Mouse (Mus musculus): ENCODE measurements around the gene Gnaq.
"Not testable (repeated sequence)": the region's sequence is repeated elsewhere in the genome, so short reads cannot be mapped to it uniquely, and the experiment has no call there.

Gene Gnaq

GRCm38 (mm10) chr19:16259786-16260434 lies 127.3 kb downstream of the Gnaq start:
- no peak for DNase-seq (ENCODE audit: low spot score in 2 of 2)

- DNase-seq (ENCODE audit: low spot score in 2 of 2) = peak in 1 of 2 experiments; percentile 16
Observed at GRCm38 (mm10) chr19:16260435-16260832, 127.8 kb downstream of the Gnaq start.

- DNase-seq (ENCODE audit: low spot score in 2 of 2) = no peak
Observed at GRCm38 (mm10) chr19:16260973-16261372, 128.3 kb downstream of the Gnaq start.

GRCm38 (mm10) chr19:16261631-16262030 lies 129.0 kb downstream of the Gnaq start:
- DNase-seq (ENCODE audit: low spot score in 2 of 2) = no peak

GRCm38 (mm10) chr19:16262340-16262739 lies 129.7 kb downstream of the Gnaq start:
- DNase-seq (ENCODE audit: low spot score in 2 of 2) = no peak

- DNase-seq (ENCODE audit: low spot score in 2 of 2) = not testable (repeated sequence)
Observed at GRCm38 (mm10) chr19:16267362-16267761, 134.7 kb downstream of the Gnaq start.

- no peak for DNase-seq (ENCODE audit: low spot score in 2 of 2)
Observed at GRCm38 (mm10) chr19:16270236-16270635, 137.6 kb downstream of the Gnaq start.

GRCm38 (mm10) chr19:16271002-16271401 lies 138.4 kb downstream of the Gnaq start:
- DNase-seq (ENCODE audit: low spot score in 2 of 2) = no peak

- no peak for DNase-seq (ENCODE audit: low spot score in 2 of 2)
Observed at GRCm38 (mm10) chr19:16273021-16273420, 140.4 kb downstream of the Gnaq start.

GRCm38 (mm10) chr19:16280231-16280630 lies 147.6 kb downstream of the Gnaq start:
- DNase-seq (ENCODE audit: low spot score in 2 of 2) = no peak

GRCm38 (mm10) chr19:16285051-16286028 lies 152.7 kb downstream of the Gnaq start:
- no peak for DNase-seq (ENCODE audit: low spot score in 2 of 2)

- DNase-seq (ENCODE audit: low spot score in 2 of 2) = no peak
Observed at GRCm38 (mm10) chr19:16286451-16287175, 154.0 kb downstream of the Gnaq start.

GRCm38 (mm10) chr19:16287307-16287706 lies 154.7 kb downstream of the Gnaq start:
- DNase-seq (ENCODE audit: low spot score in 2 of 2) = no peak

- no peak for DNase-seq (ENCODE audit: low spot score in 2 of 2)
Observed at GRCm38 (mm10) chr19:16287971-16288370, 155.3 kb downstream of the Gnaq start.

- no peak for DNase-seq (ENCODE audit: low spot score in 2 of 2)
Observed at GRCm38 (mm10) chr19:16291088-16291487, 158.5 kb downstream of the Gnaq start.

GRCm38 (mm10) chr19:16292056-16292608 lies 159.5 kb downstream of the Gnaq start:
- DNase-seq (ENCODE audit: low spot score in 2 of 2) = no peak

GRCm38 (mm10) chr19:16292978-16293377 lies 160.3 kb downstream of the Gnaq start:
- DNase-seq (ENCODE audit: low spot score in 2 of 2) = no peak

- DNase-seq (ENCODE audit: low spot score in 2 of 2) = no peak
Observed at GRCm38 (mm10) chr19:16300413-16300812, 167.8 kb downstream of the Gnaq start.

- DNase-seq (ENCODE audit: low spot score in 2 of 2) = no peak
Observed at GRCm38 (mm10) chr19:16301336-16301735, 168.7 kb downstream of the Gnaq start.

- no peak for DNase-seq (ENCODE audit: low spot score in 2 of 2)
Observed at GRCm38 (mm10) chr19:16309031-16309430, 176.4 kb downstream of the Gnaq start.

GRCm38 (mm10) chr19:16314295-16314821 lies 181.7 kb downstream of the Gnaq start:
- DNase-seq (ENCODE audit: low spot score in 2 of 2) = no peak

- DNase-seq (ENCODE audit: low spot score in 2 of 2) = no peak
Observed at GRCm38 (mm10) chr19:16315525-16315924, 182.9 kb downstream of the Gnaq start.

Measured in thymus, postnatal 10 days (tissue).